Mouse (Mus musculus) frontal cortex, postnatal 25 days (tissue): Measurements from ENCODE around the gene Kdm6b.

Experiments
- DNase-seq, 2 experiments: peaks; one replicate each; pipeline ENCODE4 v3.0.0; 2022; ENCODE audit warnings: low spot score in 2 of 2

Gene Kdm6b

GRCm38 (mm10) chr11:69366855-69367615 lies 46.4 kb downstream of the Kdm6b start:
- peak in 1 of 2 experiments; percentile 29 for DNase-seq

DNA sequence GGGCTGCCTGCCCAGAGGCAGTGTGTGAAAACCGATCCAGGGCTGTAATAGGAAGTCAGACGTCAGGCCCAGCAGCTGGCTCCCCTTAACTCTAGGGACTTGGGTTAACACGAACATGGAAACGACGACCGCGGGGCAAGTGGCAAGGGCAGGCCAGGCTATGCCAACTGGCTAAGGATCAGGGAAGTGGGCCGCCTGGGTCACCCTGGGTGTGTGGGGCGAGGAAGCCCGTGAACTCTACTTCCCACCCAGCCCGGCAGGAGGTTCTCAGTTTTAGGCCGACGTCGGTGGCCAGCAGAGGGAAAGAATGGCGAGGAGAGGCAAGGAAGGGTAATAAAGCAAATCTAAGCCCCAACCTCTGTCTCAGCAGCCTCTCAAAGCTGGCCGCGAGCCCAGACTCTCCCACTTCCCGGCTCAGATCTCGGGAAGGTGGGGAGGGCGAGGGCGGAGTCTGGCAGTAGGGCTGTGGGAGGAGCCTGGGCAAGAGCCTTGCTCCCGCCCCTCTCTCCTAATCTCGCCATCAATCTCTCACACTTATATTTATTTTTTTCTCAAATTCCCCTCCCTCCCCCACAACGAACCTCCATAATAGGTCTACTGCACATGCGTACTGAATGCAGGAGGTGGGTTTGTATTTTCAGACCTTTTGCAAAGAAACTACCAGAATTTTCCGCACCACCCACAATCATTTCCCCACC lies 47.2 kb downstream of the Kdm6b start:
- DNase-seq = peak; percentile 85 to 92

DNA sequence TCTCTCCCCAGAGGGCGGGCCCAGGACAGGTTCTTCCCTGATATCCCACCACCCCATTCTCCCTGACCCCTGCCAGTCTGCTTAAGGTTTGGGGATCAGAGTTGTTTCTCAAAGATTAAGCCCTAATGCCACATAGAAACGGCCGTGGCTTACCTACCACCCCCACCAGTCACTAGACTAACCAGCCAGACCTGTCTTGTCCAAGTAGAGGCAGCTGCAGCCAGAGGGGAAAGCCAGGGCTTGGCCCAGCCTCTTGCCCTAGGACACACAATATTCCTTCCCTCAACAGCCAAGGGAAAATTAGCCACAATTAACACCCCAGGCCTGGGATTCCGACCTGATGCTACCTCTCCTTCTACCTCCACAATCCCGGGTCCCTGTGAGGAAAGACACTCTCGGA lies 47.8 kb downstream of the Kdm6b start:
- DNase-seq = no peak

DNA sequence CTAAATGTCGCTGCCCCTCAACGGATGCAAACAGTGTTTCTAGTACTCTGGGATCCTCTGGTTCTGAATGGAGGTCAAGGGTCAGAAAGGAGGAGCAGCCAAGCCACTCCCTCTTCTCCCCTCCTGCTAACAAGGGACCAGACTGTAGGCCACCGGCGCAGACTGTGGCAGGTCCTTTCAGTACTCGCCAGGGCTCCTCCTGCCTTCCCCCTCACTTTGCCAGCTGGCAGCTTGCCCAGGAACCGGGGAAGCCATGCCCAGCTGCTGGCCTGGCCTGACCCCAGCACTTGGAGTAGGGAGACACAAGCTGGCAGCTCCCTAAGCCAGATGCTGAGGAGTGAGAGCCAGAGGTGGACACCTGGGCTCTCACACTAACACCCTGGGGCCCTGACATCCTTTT lies 48.6 kb downstream of the Kdm6b start:
- DNase-seq = peak; percentile 74 to 79

DNA sequence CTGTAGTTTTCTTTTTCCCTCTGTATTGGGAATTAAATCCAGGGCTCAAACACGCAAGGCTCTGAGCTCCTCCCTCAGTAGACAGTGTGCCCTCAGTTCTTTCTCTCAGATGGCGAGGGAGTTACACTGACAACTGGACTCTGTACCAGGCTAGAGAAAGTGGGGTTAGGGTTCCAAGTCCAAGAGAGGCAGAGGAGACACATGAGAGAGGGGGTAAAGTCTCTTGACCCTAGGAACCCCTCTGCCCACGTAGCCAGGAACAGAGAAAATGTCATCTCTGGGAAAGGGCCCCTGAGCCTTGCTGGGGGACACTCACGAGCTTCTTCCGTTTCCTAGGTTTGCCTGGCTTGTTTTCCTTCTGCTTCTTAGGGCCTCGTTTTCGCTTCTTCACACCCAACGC lies 49.1 kb downstream of the Kdm6b start:
- no peak for DNase-seq

- no peak for DNase-seq
Observed at GRCm38 (mm10) chr11:69362479-69362878, 51.0 kb downstream of the Kdm6b start.

- DNase-seq = no peak
Observed at GRCm38 (mm10) chr11:69362021-69362420, 51.5 kb downstream of the Kdm6b start.

GRCm38 (mm10) chr11:69357690-69358089 lies 55.8 kb downstream of the Kdm6b start:
- no peak for DNase-seq

DNA sequence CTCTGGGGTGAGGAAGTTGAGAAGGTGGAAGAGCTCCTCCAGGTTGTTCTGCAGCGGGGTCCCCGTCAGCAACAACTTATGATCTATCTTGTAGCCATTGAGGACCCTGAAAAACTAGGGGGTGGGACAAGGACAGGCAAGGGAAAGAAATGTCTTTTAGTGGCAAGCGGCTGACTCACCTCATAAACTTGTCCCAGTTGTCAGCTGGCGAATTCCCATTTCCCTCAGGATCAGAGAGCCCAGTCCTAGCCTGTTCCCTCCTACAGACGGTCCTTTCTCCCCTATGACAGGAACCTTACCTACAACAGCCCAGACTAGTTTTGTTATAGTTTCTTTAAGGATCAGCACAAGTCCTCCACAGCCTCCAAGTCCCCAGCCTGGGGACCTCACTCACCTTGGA lies 56.9 kb downstream of the Kdm6b start:
- DNase-seq = no peak
